Mouse (Mus musculus): ENCODE measurements around the gene Fam13a.

DNA sequence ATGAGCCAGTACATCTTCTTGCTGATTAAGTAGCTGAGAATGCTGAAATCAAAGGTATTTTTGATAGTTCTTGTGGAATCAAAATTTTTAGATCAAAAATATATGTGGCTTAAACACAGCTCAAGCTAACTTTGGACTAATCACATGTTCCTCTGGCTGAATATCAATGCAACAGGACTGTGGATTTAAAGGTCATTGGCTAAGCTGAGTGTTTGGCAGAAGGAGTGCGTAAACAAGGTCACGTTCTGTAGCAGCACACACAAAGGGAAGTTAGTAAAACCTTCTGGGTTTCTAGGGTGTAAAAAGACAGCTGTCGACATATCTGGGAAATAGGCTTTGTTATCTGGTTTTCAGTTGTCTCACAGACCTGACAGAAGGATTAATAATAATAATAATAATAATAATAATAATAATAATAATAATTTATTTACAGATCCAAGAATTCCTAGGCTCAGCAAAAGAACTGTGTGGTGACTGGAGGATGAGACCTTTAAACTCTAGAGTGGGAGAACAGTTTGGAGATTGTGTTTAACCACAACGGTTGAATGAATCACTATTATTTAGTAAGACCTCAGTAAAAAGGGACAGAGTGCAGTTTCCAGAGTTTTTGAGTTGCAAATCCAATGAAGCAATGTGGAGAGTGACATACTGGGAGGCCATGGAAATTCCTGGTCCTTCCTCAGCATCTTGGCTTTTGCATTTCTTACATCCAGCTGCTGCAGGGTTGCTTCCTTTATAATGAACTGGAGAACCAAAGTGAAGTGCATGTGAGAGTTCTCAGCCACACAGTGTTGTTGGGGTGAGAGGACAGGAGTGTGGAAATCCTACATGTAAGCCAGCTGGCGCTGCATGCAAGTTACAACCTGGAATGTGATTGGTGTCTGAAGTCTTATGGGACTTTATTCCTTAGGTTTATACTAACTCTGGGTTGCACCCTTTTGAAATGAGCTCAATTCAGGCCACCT is 48.0 kb upstream of the Fam13a start:
- TF ChIP-seq CTCF (IDR thresholded peaks at IDR 0.05; ENCODE audit: control insufficient read depth, insufficient read depth, low read length), result no peak
- no peak for TF ChIP-seq POLR2A (IDR thresholded peaks at IDR 0.05; ENCODE audit: borderline replicate concordance, control insufficient read depth, low read depth, low read length)

All from bone marrow, adult 2 months (tissue).